In genomic region chr8:108901208-108901607, GRCm38 (mm10) we compare ENCODE assay signal across 13 mouse cellular contexts.
A peak's percentile ranks its signal among the peaks of the same experiment; 100 is the strongest.
DNase-seq lines count a peak whose midpoint lies in the region; ATAC-seq and TF ChIP-seq lines count a peak whose summit lies in the region.
"Had no signal": no experiment of that assay in that cellular context is flagged by ENCODE, and none has a peak within 500 bp of the region (broad histone marks: within the 10 kb centered on the region; RNA-seq: fewer than 3 reads in every experiment).

No protein-coding gene starts in this region.

- no peaks in the 10 kb centered on the region for H3K9me3 ChIP-seq in heart, embryonic 12.5 days (replicated peaks)
- H3K9me3 ChIP-seq in midbrain, embryonic 10.5 days (replicated peaks), result no peaks in the 10 kb centered on the region
- H3K9me3 ChIP-seq in midbrain, embryonic 11.5 days (ENCODE audit: control insufficient read depth, low read length), result no peaks in the 10 kb centered on the region
- no peaks in the 10 kb centered on the region for H3K9me3 ChIP-seq in limb, embryonic 14.5 days (ENCODE audit: control insufficient read depth, low read length)

- peaks cover 65% of the 10 kb centered on the region for H3K4me1 ChIP-seq in heart, embryonic 12.5 days (replicated peaks)
- peaks cover 99% of the 10 kb centered on the region for H3K4me1 ChIP-seq in midbrain, embryonic 10.5 days
- peaks cover 61% of the 10 kb centered on the region for H3K4me1 ChIP-seq in midbrain, embryonic 11.5 days (ENCODE audit: control insufficient read depth, insufficient read depth, low read length)
- H3K4me1 ChIP-seq in limb, embryonic 14.5 days (ENCODE audit: control insufficient read depth, insufficient read depth, low read length), result peaks cover 50% of the 10 kb centered on the region

- H3K9ac ChIP-seq in heart, embryonic 12.5 days, result no peak overlapping the region
- H3K9ac ChIP-seq in midbrain, embryonic 11.5 days (ENCODE audit: low read length), result no peak overlapping the region
- no peak overlapping the region for H3K9ac ChIP-seq in limb, embryonic 14.5 days (ENCODE audit: low read depth, low read length, severe bottlenecking)
- H3K9ac ChIP-seq: liver, embryonic 14.5 days had no signal

- no peak for DNase-seq in heart, postnatal 25 days (ENCODE audit: low spot score)
- no peak for DNase-seq in midbrain, embryonic 10.5 days (ENCODE audit: low spot score)
- DNase-seq in midbrain, embryonic 11.5 days (ENCODE audit: low spot score, missing footprints), result no peak
- no peak for DNase-seq in limb, embryonic 14.5 days (ENCODE audit: low spot score)
- DNase-seq in retina, postnatal 1 day, result peak; percentile 66
- DNase-seq in right cerebral cortex, postnatal 36 days (ENCODE audit: low spot score in 2 of 2), result no peak
- no peak for DNase-seq in spleen, postnatal 4 days (ENCODE audit: low spot score in 2 of 2)
- DNase-seq: adrenal gland, postnatal 10 days; cerebellum, adult 11 months; kidney, adult 18-20 months; right cerebral cortex, adult 18-20 months had no signal

- WGBS in heart, embryonic 12.5 days, result 30% methylated on average over 14 of the region's 14 CpGs
- WGBS in midbrain, embryonic 10.5 days, result 69% methylated on average over 14 of the region's 14 CpGs
- 63% methylated on average over 14 of the region's 14 CpGs for WGBS in midbrain, embryonic 11.5 days
- WGBS in limb, embryonic 14.5 days, result 73% methylated on average over 14 of the region's 14 CpGs

- no peaks in the 10 kb centered on the region for H3K36me3 ChIP-seq in heart, embryonic 12.5 days
- peaks cover 12% of the 10 kb centered on the region; the same call in 1 of the 2 replicates for H3K36me3 ChIP-seq in midbrain, embryonic 10.5 days
- no peaks in the 10 kb centered on the region for H3K36me3 ChIP-seq in midbrain, embryonic 11.5 days (ENCODE audit: control insufficient read depth, insufficient read depth, low read length)
- 0 out of 2 replicates have a peak, but pooled peaks cover 3% of the 10 kb centered on the region for H3K36me3 ChIP-seq in limb, embryonic 14.5 days (ENCODE audit: control insufficient read depth, insufficient read depth, low read length)

- no peak overlapping the region for H3K4me3 ChIP-seq in heart, embryonic 12.5 days
- H3K4me3 ChIP-seq in midbrain, embryonic 10.5 days, result no peak overlapping the region
- H3K4me3 ChIP-seq in midbrain, embryonic 11.5 days (ENCODE audit: low read depth, low read length), result no peak overlapping the region
- no peak overlapping the region for H3K4me3 ChIP-seq in limb, embryonic 14.5 days (replicated peaks; ENCODE audit: low read length)

- 0 out of 2 replicates have a peak, but pooled peaks have one; percentile 15 for ATAC-seq in heart, embryonic 12.5 days (ENCODE audit: insufficient number of reproducible peaks, low FRiP score)
- no peak for ATAC-seq in midbrain, embryonic 11.5 days (ENCODE audit: low FRiP score)
- ATAC-seq in limb, embryonic 14.5 days (ENCODE audit: low FRiP score, low read depth), result no peak

- no peaks in the 10 kb centered on the region for H3K27me3 ChIP-seq in heart, embryonic 12.5 days (replicated peaks)
- peaks cover 39% of the 10 kb centered on the region; the same call in 1 of the 2 replicates for H3K27me3 ChIP-seq in midbrain, embryonic 10.5 days (ENCODE audit: low read depth, poor library complexity, severe bottlenecking)
- peaks cover 2% of the 10 kb centered on the region; the same call in 1 of the 2 replicates for H3K27me3 ChIP-seq in midbrain, embryonic 11.5 days (ENCODE audit: control insufficient read depth, insufficient read depth, low read length)
- H3K27me3 ChIP-seq in limb, embryonic 14.5 days (ENCODE audit: control insufficient read depth, insufficient read depth, low read length), result no peaks in the 10 kb centered on the region

- H3K27ac ChIP-seq in heart, embryonic 12.5 days (ENCODE audit: poor library complexity, severe bottlenecking), result peak overlapping the region; percentile 79
- H3K27ac ChIP-seq in midbrain, embryonic 10.5 days (replicated peaks), result peak overlapping the region; percentile 81
- no peak overlapping the region; the same call in 1 of the 2 replicates for H3K27ac ChIP-seq in midbrain, embryonic 11.5 days (ENCODE audit: low read depth, low read length)
- 0 out of 2 replicates have a peak overlapping the region, but pooled peaks have one; percentile 15 for H3K27ac ChIP-seq in limb, embryonic 14.5 days (replicated peaks; ENCODE audit: low read depth, low read length)
- H3K27ac ChIP-seq: liver, embryonic 14.5 days had no signal

- peak overlapping the region; percentile 24 for H3K4me2 ChIP-seq in heart, embryonic 12.5 days
- no peak overlapping the region for H3K4me2 ChIP-seq in midbrain, embryonic 11.5 days
- H3K4me2 ChIP-seq in limb, embryonic 14.5 days (replicated peaks; ENCODE audit: low read depth, low read length, severe bottlenecking), result no peak overlapping the region

- intact Hi-C loops in heart, postnatal 25 days (cut with DNase I), result no loop called here

- no peak for TF ChIP-seq POLR2A in limb, embryonic 14.5 days (IDR thresholded peaks at IDR 0.05; ENCODE audit: borderline replicate concordance, extremely low read depth, insufficient read depth, insufficient read length)
